Mouse (Mus musculus) ES-E14 (cell line): ENCODE measurements around the gene Tuba1a. TPM values are rescaled to one million over a fixed set of nuclear protein-coding genes. Genes with fewer than 3 reads are reported as not detected.
"Not testable (repeated sequence)": the region's sequence is repeated elsewhere in the genome, so short reads cannot be mapped to it uniquely, and the experiment has no call there.

Source experiments
- DNase-seq: peaks from one replicate; pipeline ENCODE4 v3.0.0-alpha.2; 2013; ENCODE audit warnings: low read depth, low spot score
- H3K27ac ChIP-seq: 2 replicates; pipeline ENCODE4 v1.5.1; 2012; ENCODE audit warnings: low read depth, mild to moderate bottlenecking, low read length, moderate library complexity, mixed read lengths; ENCODE audit not compliant: poor library complexity, insufficient read depth, severe bottlenecking
- H3K36me3 ChIP-seq: 2 replicates; pipeline ENCODE4 v1.6.1; 2012; ENCODE audit warnings: mild to moderate bottlenecking, low read length, moderate library complexity, mixed read lengths; ENCODE audit not compliant: control insufficient read depth, poor library complexity, insufficient read depth, severe bottlenecking
- H3K4me1 ChIP-seq, 2 experiments: fragments of 150-350 bp in 1 of 2; sonication (generic) in 1 of 2; 2 replicates each; pipeline ENCODE4 v1.6.1; 2012; ENCODE audit warnings: low read length in 2 of 2, mild to moderate bottlenecking in 1 of 2, mixed read lengths in 1 of 2; ENCODE audit not compliant: control insufficient read depth in 2 of 2, insufficient read depth in 2 of 2, poor library complexity in 1 of 2
- H3K4me3 ChIP-seq, 2 experiments: fragments of 150-350 bp in 1 of 2; sonication (generic) in 1 of 2; 2 replicates each; pipeline ENCODE4 v1.5.1; 2012; ENCODE audit warnings: low read length in 2 of 2, low read depth in 1 of 2, mild to moderate bottlenecking in 1 of 2, mixed read lengths in 1 of 2; ENCODE audit not compliant: insufficient read depth in 1 of 2, poor library complexity in 1 of 2, severe bottlenecking in 1 of 2
- H3K9ac ChIP-seq: 2 replicates; pipeline ENCODE4 v1.6.1; 2012; ENCODE audit warnings: low read depth, mild to moderate bottlenecking, low read length, mixed read lengths; ENCODE audit not compliant: poor library complexity, insufficient read depth, severe bottlenecking
- H3K9me3 ChIP-seq: fragments of 150-350 bp; sonication (generic); 2 replicates; pipeline ENCODE4 v1.6.1; 2012; ENCODE audit warnings: low read depth, mild to moderate bottlenecking, low read length; ENCODE audit not compliant: control insufficient read depth, insufficient read depth
- CHD2 ChIP-seq: IDR thresholded peaks from 2 replicates; pipeline ENCODE4 v1.6.1; 2014; ENCODE audit warnings: mild to moderate bottlenecking, low read depth, low read length, inconsistent platforms
- HCFC1 ChIP-seq: IDR thresholded peaks from 2 replicates; pipeline ENCODE4 v1.6.1; 2012; ENCODE audit warnings: low read length, inconsistent platforms, borderline replicate concordance; ENCODE audit not compliant: insufficient read depth
- MAFK ChIP-seq: IDR thresholded peaks from 2 replicates; pipeline ENCODE4 v1.6.1; 2014; ENCODE audit warnings: mild to moderate bottlenecking, low read depth, low read length, inconsistent platforms; ENCODE audit not compliant: insufficient read depth
- ZC3H11A ChIP-seq: IDR thresholded peaks from 2 replicates; pipeline ENCODE4 v1.6.1; 2012; ENCODE audit warnings: low read depth, mild to moderate bottlenecking, inconsistent platforms, low read length, borderline replicate concordance
- ZNF384 ChIP-seq: IDR thresholded peaks from 2 replicates; pipeline ENCODE4 v1.6.1; 2012; ENCODE audit warnings: low read depth, low read length, inconsistent platforms
- in situ Hi-C, 2 experiments: fragments of 600-800 bp; cut with MboI; formaldehyde crosslinking; loops; one replicate each; pipeline ENCODE4 v1.15.1; 2025; ENCODE audit warnings: low sequenced_read_pairs in 2 of 2, inconsistent platforms in 1 of 2; ENCODE audit not compliant: unreplicated experiment in 2 of 2
- total RNA-seq: library from RNA; depleted of rRNA; stranded (reverse); fragments of 300-350 nt; gene quantifications from 2 replicates; pipeline ENCODE4 v1.2.3, GENCODE M21; 2012

The Tuba1a gene
- total RNA-seq, 1 experiment: 862 TPM

DNA sequence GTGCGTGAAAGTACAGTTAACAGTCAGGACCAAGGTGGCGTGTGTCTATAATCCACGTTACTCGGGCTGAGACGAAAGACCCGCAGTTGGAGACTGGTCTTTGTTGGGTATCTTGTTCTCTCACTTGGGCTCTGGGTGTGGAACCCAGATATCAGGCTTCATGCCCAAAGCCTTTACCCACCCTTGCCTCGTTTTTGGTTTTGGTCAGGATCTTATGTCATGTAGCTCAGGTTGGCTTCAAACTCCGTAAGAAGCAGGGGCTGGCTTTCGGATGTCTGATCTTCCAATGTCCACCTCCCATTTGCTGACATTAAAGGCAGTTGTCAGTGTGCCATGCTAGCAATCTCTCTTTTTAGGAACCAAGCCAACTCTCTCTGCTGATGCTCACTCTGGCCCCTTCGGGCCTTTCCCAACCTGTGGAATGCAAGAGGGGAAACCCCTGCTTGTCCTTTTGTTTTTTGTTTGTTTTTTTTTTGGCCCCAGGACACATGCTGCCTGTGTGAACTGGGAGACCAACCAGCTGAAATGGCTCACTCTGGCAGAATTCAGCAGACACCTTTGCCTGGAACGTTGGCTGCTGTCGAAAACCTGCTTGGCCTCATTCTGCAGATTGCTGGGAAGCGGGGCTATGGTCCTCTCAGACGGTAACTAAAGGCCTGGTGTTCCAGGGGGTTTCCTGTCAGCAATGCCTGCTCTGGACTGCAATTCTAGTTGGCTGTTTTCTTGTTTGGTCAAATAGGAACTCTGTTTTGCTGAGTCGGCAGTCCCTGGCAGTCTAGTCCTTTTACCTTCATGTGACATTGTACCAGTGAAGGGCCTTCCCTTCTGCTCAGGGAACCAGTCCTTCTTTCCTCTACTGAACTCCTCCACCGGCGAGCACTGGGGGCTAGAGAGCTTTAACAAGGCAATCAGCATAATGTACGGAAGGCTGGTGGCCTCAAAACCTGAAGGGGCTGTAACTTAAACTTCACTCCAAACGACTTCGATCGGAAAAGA lies 23.6 kb upstream of the Tuba1a start:
- Histone ChIP-seq H3K36me3 (no peaks in the 10 kb centered on the region), H3K4me3 (peak overlapping the region in 1 of 2 experiments; percentile 39; a peak in 2 of 4 replicates), H3K9me3 (no peaks in the 10 kb centered on the region), H3K4me1 (peaks cover 11 to 37% of the 10 kb centered on the region in 2 experiments), H3K27ac (no peak overlapping the region), H3K9ac (peak overlapping the region; percentile 9; the same call in 1 of the 2 replicates)
- DNase-seq: no peak
- no peak for TF ChIP-seq CHD2
- TF ChIP-seq HCFC1: no peak
- TF ChIP-seq MAFK: peak; percentile 95
- TF ChIP-seq ZNF384: no peak
- TF ChIP-seq ZC3H11A: no peak
- in situ Hi-C loops: no loop called here

GRCm38 (mm10) chr15:98973015-98973614 lies 19.6 kb upstream of the Tuba1a start:
- no peak for DNase-seq
- Histone ChIP-seq H3K27ac (no peak overlapping the region), H3K4me1 (peaks cover 19 to 20% of the 10 kb centered on the region in 2 experiments), H3K4me3 (no peak overlapping the region), H3K36me3 (no peaks in the 10 kb centered on the region), H3K9ac (no peak overlapping the region), H3K9me3 (no peaks in the 10 kb centered on the region)
- in situ Hi-C loops: no loop called here
- TF ChIP-seq ZNF384 (no peak), CHD2 (no peak), HCFC1 (no peak), ZC3H11A (no peak), MAFK (no peak)

DNA sequence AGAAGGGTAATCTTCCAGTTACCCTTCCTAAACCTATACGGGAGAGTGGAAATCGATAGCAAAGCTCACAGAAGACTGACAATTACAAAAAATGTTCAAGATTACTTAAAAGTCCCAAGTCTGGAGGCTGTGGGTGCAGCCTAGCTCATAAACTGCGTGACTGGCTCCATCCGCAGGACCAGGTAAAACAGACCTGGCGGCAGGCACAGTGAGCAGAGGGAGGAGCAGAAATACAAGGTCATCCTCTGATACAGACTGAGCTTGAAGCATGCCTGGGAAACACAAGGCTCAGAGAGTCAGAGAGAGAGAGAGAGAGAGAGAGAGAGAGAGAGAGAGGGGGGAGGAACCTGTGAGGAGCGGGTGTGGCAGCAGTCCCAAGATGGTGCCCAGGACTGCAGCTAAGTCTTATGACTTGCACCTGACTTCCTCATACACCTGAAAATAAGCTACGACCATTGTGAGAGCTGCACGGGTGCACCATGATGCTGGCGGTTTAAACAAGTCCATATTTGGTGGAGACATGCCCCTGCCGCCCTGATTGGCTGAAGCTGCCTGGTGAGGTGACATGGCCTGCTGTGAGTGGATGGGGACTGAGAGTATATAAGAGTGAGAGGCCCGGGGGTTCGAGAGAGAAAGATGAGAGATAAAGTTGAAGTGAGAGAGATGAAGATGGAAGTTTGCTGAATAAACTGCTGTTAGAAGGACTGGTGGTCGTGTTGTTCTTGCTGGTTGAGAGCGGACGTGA lies 18.2 kb upstream of the Tuba1a start:
- H3K27ac ChIP-seq: peak overlapping the region; percentile 62

DNA sequence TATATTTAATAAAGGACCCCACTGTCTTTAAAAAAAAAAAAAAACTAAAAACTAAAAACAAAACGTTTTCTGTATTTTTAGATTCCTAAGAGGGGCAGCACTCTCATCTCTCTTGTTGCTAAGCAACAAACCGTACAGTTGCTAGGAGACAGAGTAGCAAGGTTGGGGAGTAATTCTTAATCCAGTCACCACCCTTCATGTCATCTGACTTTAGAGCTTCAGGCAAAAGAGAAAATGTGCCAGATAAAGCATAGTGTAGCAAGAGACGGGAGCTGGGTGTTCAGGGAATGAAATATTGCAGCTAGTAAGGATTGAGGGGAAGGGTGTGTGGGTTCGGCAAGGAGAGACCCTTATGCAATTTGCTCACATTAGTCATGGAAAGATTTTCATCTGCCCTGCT lies 17.6 kb upstream of the Tuba1a start:
- in situ Hi-C loops: no loop called here
- Histone ChIP-seq H3K27ac (no peak overlapping the region), H3K9me3 (no peaks in the 10 kb centered on the region), H3K4me1 (peaks cover 7 to 11% of the 10 kb centered on the region in 2 experiments), H3K36me3 (no peaks in the 10 kb centered on the region), H3K9ac (no peak overlapping the region), H3K4me3 (no peak overlapping the region)
- TF ChIP-seq HCFC1: no peak
- TF ChIP-seq MAFK: no peak
- no peak for TF ChIP-seq CHD2
- no peak for TF ChIP-seq ZC3H11A
- TF ChIP-seq ZNF384: no peak
- DNase-seq: no peak

More for the DNA sequence above, 18.2 kb upstream of the Tuba1a start:
- Histone ChIP-seq H3K4me1 (peaks cover 10 to 14% of the 10 kb centered on the region in 2 experiments), H3K4me3 (0 out of 4 replicates have a peak overlapping the region, but pooled peaks of 1 of the 2 experiments have one; percentile 2)
- H3K36me3 ChIP-seq, H3K9me3 ChIP-seq, in situ Hi-C loops, H3K9ac ChIP-seq, DNase-seq: not testable (repeated sequence)
